Comparison of ENCODE assay signal across 10 mouse cellular contexts in genomic region chr10:64075944-64076343, GRCm38 (mm10). TPM values are rescaled to one million over a fixed set of nuclear protein-coding genes. Genes with fewer than 3 reads are reported as not detected.
DNase-seq lines count a peak whose midpoint lies in the region; ATAC-seq and TF ChIP-seq lines count a peak whose summit lies in the region.
"Had no signal": no experiment of that assay in that cellular context is flagged by ENCODE, and none has a peak within 500 bp of the region (broad histone marks: within the 10 kb centered on the region; RNA-seq: fewer than 3 reads in every experiment).

No protein-coding gene starts in this region.

- TF ChIP-seq CTCF in brain, embryonic 14.5 days (IDR thresholded peaks at IDR 0.05; ENCODE audit: borderline replicate concordance, extremely low read depth, insufficient read depth, insufficient read length) = no peak

- H3K4me2 ChIP-seq in hindbrain, embryonic 14.5 days (replicated peaks) = no peak overlapping the region
- H3K4me2 ChIP-seq in hindbrain, embryonic 11.5 days (replicated peaks; ENCODE audit: low read depth, low read length) = no peak overlapping the region
- H3K4me2 ChIP-seq: liver, embryonic 13.5 days had no signal

- no peak for TF ChIP-seq POLR2A in brain, embryonic 14.5 days (IDR thresholded peaks at IDR 0.05; ENCODE audit: borderline replicate concordance, extremely low read depth, insufficient read depth, insufficient read length, poor library complexity, severe bottlenecking)

- DNase-seq in hindbrain, embryonic 14.5 days (ENCODE audit: low spot score) = no peak
- no peak for DNase-seq in hindbrain, embryonic 11.5 days (ENCODE audit: low spot score)
- DNase-seq in brain, embryonic 14.5 days (ENCODE audit: low read depth) = peak; percentile 55
- peak; percentile 34 for DNase-seq in heart, adult 8-10 months (ENCODE audit: low spot score)
- DNase-seq in left cerebral cortex, adult 9 months (ENCODE audit: low spot score in 2 of 2) = peak; percentile 70 to 74
- no peak for DNase-seq in ovary, postnatal 14 days (ENCODE audit: low spot score)
- no peak for DNase-seq in thymus, adult 18-20 months
- DNase-seq: liver, embryonic 13.5 days had no signal

- 0 out of 2 replicates have a peak, but pooled peaks have one; percentile 60 for ATAC-seq in hindbrain, embryonic 14.5 days (ENCODE audit: low FRiP score)
- no peak for ATAC-seq in hindbrain, embryonic 11.5 days (ENCODE audit: low FRiP score)
- ATAC-seq in megakaryocyte progenitor cell, adult 5-6 weeks (replicated peaks; ENCODE audit: poor library complexity) = no peak

- H3K36me3 ChIP-seq in hindbrain, embryonic 14.5 days (replicated peaks; ENCODE audit: control insufficient read depth, insufficient read depth) = no peaks in the 10 kb centered on the region
- H3K36me3 ChIP-seq in hindbrain, embryonic 11.5 days (ENCODE audit: control insufficient read depth, insufficient read depth, low read length) = no peaks in the 10 kb centered on the region
- H3K36me3 ChIP-seq: G1E; liver, embryonic 13.5 days had no signal

- H3K4me1 ChIP-seq in hindbrain, embryonic 14.5 days (replicated peaks; ENCODE audit: control insufficient read depth, insufficient read depth, low read length) = peaks cover 15% of the 10 kb centered on the region
- H3K4me1 ChIP-seq in hindbrain, embryonic 11.5 days (replicated peaks; ENCODE audit: control insufficient read depth, insufficient read depth, low read length) = no peaks in the 10 kb centered on the region
- H3K4me1 ChIP-seq: liver, embryonic 13.5 days had no signal

- no peak overlapping the region for H3K27ac ChIP-seq in hindbrain, embryonic 14.5 days
- H3K27ac ChIP-seq in hindbrain, embryonic 11.5 days (ENCODE audit: low read depth, low read length) = no peak overlapping the region
- H3K27ac ChIP-seq: liver, embryonic 13.5 days had no signal

- no peak overlapping the region for H3K4me3 ChIP-seq in hindbrain, embryonic 14.5 days (replicated peaks; ENCODE audit: low read length)
- H3K4me3 ChIP-seq in hindbrain, embryonic 11.5 days (ENCODE audit: low read depth, low read length) = no peak overlapping the region
- H3K4me3 ChIP-seq: liver, embryonic 13.5 days had no signal

- no peaks in the 10 kb centered on the region for H3K9me3 ChIP-seq in hindbrain, embryonic 14.5 days (ENCODE audit: control insufficient read depth, low read length)
- H3K9me3 ChIP-seq in hindbrain, embryonic 11.5 days (ENCODE audit: control insufficient read depth, low read length) = no peaks in the 10 kb centered on the region
- H3K9me3 ChIP-seq: G1E; liver, embryonic 13.5 days had no signal

- H3K9ac ChIP-seq in hindbrain, embryonic 14.5 days = no peak overlapping the region
- H3K9ac ChIP-seq in hindbrain, embryonic 11.5 days (ENCODE audit: low read depth, low read length) = no peak overlapping the region
- H3K9ac ChIP-seq: liver, embryonic 13.5 days had no signal

- H3K27me3 ChIP-seq in hindbrain, embryonic 14.5 days (ENCODE audit: control insufficient read depth, insufficient read depth, low read length) = no peaks in the 10 kb centered on the region
- H3K27me3 ChIP-seq in hindbrain, embryonic 11.5 days (ENCODE audit: control insufficient read depth, insufficient read depth, low read length) = no peaks in the 10 kb centered on the region
- H3K27me3 ChIP-seq: liver, embryonic 13.5 days had no signal

- WGBS in hindbrain, embryonic 14.5 days = 34% methylated on average over 5 of the region's 5 CpGs
- WGBS in hindbrain, embryonic 11.5 days = 36% methylated on average over 5 of the region's 5 CpGs

RNA-seq across cellular contexts. Expression of gene Lrrtm3, which starts 14.1 kb away (rescaled TPM):
- 35.9 and 37.2 TPM in 2 replicates for polyA plus RNA-seq in hindbrain, embryonic 14.5 days (2014; fragmentation: Nextera tagmentation; extraction: Ambion mirVana)
- 5.7 and 9.1 TPM in 2 replicates for polyA plus RNA-seq in hindbrain, embryonic 11.5 days (2014; fragmentation: Nextera tagmentation; extraction: Ambion mirVana)
- 8.5 and 15.3 TPM in 2 replicates for polyA plus RNA-seq in brain, embryonic 14.5 days (2012; rRNA removed)
- under 1 TPM in 3 of 4 experiments, not detected in 1; 0.16 to 0.60 (median 0.50) TPM for total RNA-seq in heart, adult 8-10 months (2022)
- not detected in 2 replicates for total RNA-seq in megakaryocyte progenitor cell, adult 5-6 weeks (2015)
- not detected in 2 replicates for total RNA-seq in megakaryocyte progenitor cell, adult 5-6 weeks (2017)
- total RNA-seq: G1E had no signal
- polyA plus RNA-seq: G1E had no signal

Comparison
In these comparisons a context has a peak if more than half of its experiments do, and no peak if none do; other contexts are left out.
1. DNase-seq: peak in brain, embryonic 14.5 days (single experiment), heart, adult 8-10 months (single experiment) and left cerebral cortex, adult 9 months (2 of 2); none in hindbrain, embryonic 14.5 days (single experiment), hindbrain, embryonic 11.5 days (single experiment), ovary, postnatal 14 days (single experiment) and thymus, adult 18-20 months (0 of 2).